Mouse (Mus musculus): ENCODE results near the gene Npsr1.

DNA sequence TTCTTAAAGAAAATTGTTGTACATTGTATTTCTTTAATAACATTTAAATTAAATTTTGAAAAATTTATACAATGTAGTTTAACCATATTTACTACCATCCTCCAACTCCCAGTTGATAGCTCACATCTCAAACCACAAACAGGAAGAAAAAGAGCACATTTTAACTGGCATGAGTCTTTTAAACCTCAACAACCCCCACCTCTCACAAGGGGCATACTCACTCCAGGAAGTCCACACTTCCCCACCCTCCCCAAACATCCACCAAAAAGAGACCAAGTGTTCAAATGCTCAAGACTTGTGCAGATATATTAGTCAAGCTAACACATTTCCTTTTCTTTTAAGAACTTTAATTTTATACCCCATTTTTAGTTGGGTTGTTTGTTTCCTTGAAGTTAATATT is 38.6 kb downstream of the Npsr1 start:
- TF ChIP-seq CTCF (conservative IDR thresholded peaks at IDR 0.05; ENCODE audit: insufficient read depth, insufficient read length, low read depth, low read length) (no peak), POLR2A (IDR thresholded peaks at IDR 0.05; ENCODE audit: low read depth, low read length) (no peak)

Measured in kidney, adult 2 months (tissue).